26 mouse cellular contexts compared by ENCODE assay signal in genomic region chr9:34830696-34831095, GRCm38 (mm10).
"Had no signal": no experiment of that assay in that cellular context is flagged by ENCODE, and none has a peak within 500 bp of the region (broad histone marks: within the 10 kb centered on the region; RNA-seq: fewer than 3 reads in every experiment).

No protein-coding gene starts in this region.

- H3K36me3 ChIP-seq: heart, embryonic 12.5 days; hindbrain, embryonic 10.5 days; hindbrain, embryonic 13.5 days; hindbrain, embryonic 15.5 days; limb, embryonic 10.5 days; limb, embryonic 12.5 days; liver, embryonic 13.5 days; liver, embryonic 15.5 days had no signal

- H3K9ac ChIP-seq: heart, embryonic 12.5 days; hindbrain, embryonic 13.5 days; hindbrain, embryonic 15.5 days; limb, embryonic 12.5 days; liver, embryonic 13.5 days; liver, embryonic 15.5 days had no signal

- H3K4me3 ChIP-seq: gastrocnemius, adult 2 months; heart, adult 2 months; heart, embryonic 12.5 days; hindbrain, embryonic 10.5 days; hindbrain, embryonic 13.5 days; hindbrain, embryonic 15.5 days; layer of hippocampus, adult 2 months; left cerebral cortex, adult 2 months; limb, embryonic 10.5 days; limb, embryonic 12.5 days; liver, embryonic 13.5 days; liver, embryonic 15.5 days had no signal

- H3K9me3 ChIP-seq: heart, embryonic 12.5 days; hindbrain, embryonic 10.5 days; hindbrain, embryonic 13.5 days; hindbrain, embryonic 15.5 days; limb, embryonic 10.5 days; limb, embryonic 12.5 days; liver, embryonic 13.5 days; liver, embryonic 15.5 days had no signal

- ATAC-seq: hindbrain, postnatal 0 days; intestine, embryonic 16.5 days had no signal

- DNase-seq: gastrocnemius, adult 2 months; gastrocnemius, postnatal 10 days; gastrocnemius, postnatal 25 days; heart, adult 2 months; heart, postnatal 10 days; heart, postnatal 4 days; kidney, adult 11 months; kidney, adult 2 months; kidney, adult 9 months; kidney, postnatal 10 days; kidney, postnatal 25 days; kidney, postnatal 4 days; liver; liver, embryonic 13.5 days had no signal

- H3K4me1 ChIP-seq: heart, embryonic 12.5 days; hindbrain, embryonic 10.5 days; limb, embryonic 10.5 days; limb, embryonic 12.5 days; liver, embryonic 13.5 days; liver, embryonic 15.5 days had no signal

- H3K27ac ChIP-seq: gastrocnemius, adult 2 months; heart, adult 2 months; hindbrain, embryonic 10.5 days; hindbrain, embryonic 13.5 days; hindbrain, embryonic 15.5 days; hindbrain, postnatal 0 days; layer of hippocampus, adult 2 months; left cerebral cortex, adult 2 months; limb, embryonic 10.5 days; limb, embryonic 12.5 days; liver, embryonic 13.5 days; liver, embryonic 15.5 days had no signal

- H3K4me2 ChIP-seq: heart, embryonic 12.5 days; hindbrain, embryonic 13.5 days; hindbrain, embryonic 15.5 days; limb, embryonic 12.5 days; liver, embryonic 11.5 days; liver, embryonic 13.5 days; liver, embryonic 15.5 days had no signal

- H3K27me3 ChIP-seq: heart, embryonic 12.5 days; hindbrain, embryonic 13.5 days; hindbrain, embryonic 15.5 days; liver, embryonic 13.5 days; liver, embryonic 15.5 days had no signal
